Mouse (Mus musculus) spleen, adult 10 weeks (tissue): ENCODE data around the gene Cabp2. TPM values are rescaled to one million over a fixed set of nuclear protein-coding genes. Genes with fewer than 3 reads are reported as not detected.

Source experiments
- polyA plus RNA-seq: library from polyadenylated mRNA; stranded (reverse); fragments of 350-450 nt; fragmentation: Illumina TruSeq; extraction: RNeasy Lipid Tissue Mini Kit (QIAGEN cat#74804); gene quantifications from one replicate; pipeline ENCODE4 v1.2.3, GENCODE M21; 2015; ENCODE audit warnings: low replicate concordance; ENCODE audit not compliant: insufficient read depth

Cabp2 gene
- polyA plus RNA-seq, result not detected

GRCm38 (mm10) chr19:4081394-4081793 lies at the start of gene Cabp2:
TSS of gene Cabp2 (plus strand) at chr19:4081578.

GRCm38 (mm10) chr19:4037788-4038232 lies 43.6 kb upstream of the Cabp2 start, which contains the start of gene Gstp1:
TSS of gene Gstp1 (minus strand) at chr19:4037985.

GRCm38 (mm10) chr19:4045966-4046865 lies 35.2 kb upstream of the Cabp2 start, which contains the start of gene Gstp2:
TSS of gene Gstp2 (minus strand) at chr19:4046023.

GRCm38 (mm10) chr19:4059069-4059740 lies 22.2 kb upstream of the Cabp2 start, which contains the start of gene Gstp3:
TSS of gene Gstp3 (minus strand) at chr19:4059569.

GRCm38 (mm10) chr19:4096642-4097440 lies 15.5 kb downstream of the Cabp2 start, which contains the start of gene Cdk2ap2:
TSS of gene Cdk2ap2 (plus strand) at chr19:4097182.

GRCm38 (mm10) chr19:4099837-4100717 lies 18.7 kb downstream of the Cabp2 start, which contains the start of gene Pitpnm1:
TSS of gene Pitpnm1 (plus strand) at chr19:4099998.

GRCm38 (mm10) chr19:4125741-4126696 lies 44.6 kb downstream of the Cabp2 start, which contains the start of gene Aip:
TSS of gene Aip (minus strand) at chr19:4125858.

Other genes with a start within 250 kb of the Cabp2 start
- 68.8 TPM for gene Chka, start 229.8 kb upstream of the Cabp2 start, polyA plus RNA-seq
- 55.5 TPM for gene Tcirg1, start 174.4 kb upstream of the Cabp2 start, polyA plus RNA-seq
- gene Ndufs8, start 168.8 kb upstream of the Cabp2 start, polyA plus RNA-seq, result 42.9 TPM
- gene Aldh3b1, start 151.8 kb upstream of the Cabp2 start, polyA plus RNA-seq, result 10.8 TPM
- gene Unc93b1, start 146.4 kb upstream of the Cabp2 start, polyA plus RNA-seq, result 210 TPM
- not detected for gene Aldh3b3, start 122.9 kb upstream of the Cabp2 start, polyA plus RNA-seq
- gene Aldh3b2, start 109.2 kb upstream of the Cabp2 start, polyA plus RNA-seq, result not detected
- gene Acy3, start 95.0 kb upstream of the Cabp2 start, polyA plus RNA-seq, result 2.4 TPM
- not detected for gene Tbx10, start 88.8 kb upstream of the Cabp2 start, polyA plus RNA-seq
- gene Nudt8, start 81.0 kb upstream of the Cabp2 start, polyA plus RNA-seq, result 4.0 TPM
- 3.0 TPM for gene Gm49405, start 81.0 kb upstream of the Cabp2 start, polyA plus RNA-seq
- 3.4 TPM for gene Doc2g, start 78.3 kb upstream of the Cabp2 start, polyA plus RNA-seq
- gene Ndufv1, start 68.8 kb upstream of the Cabp2 start, polyA plus RNA-seq, result 41.0 TPM
- 108 TPM for gene Gstp1, start 43.6 kb upstream of the Cabp2 start, polyA plus RNA-seq
- gene Gstp2, start 35.6 kb upstream of the Cabp2 start, polyA plus RNA-seq, result 5.3 TPM
- gene Gstp3, start 22.0 kb upstream of the Cabp2 start, polyA plus RNA-seq, result 9.2 TPM
- 46.1 TPM for gene Cdk2ap2, start 15.6 kb downstream of the Cabp2 start, polyA plus RNA-seq
- 39.9 TPM for gene Pitpnm1, start 18.4 kb downstream of the Cabp2 start, polyA plus RNA-seq
- gene Aip, start 44.3 kb downstream of the Cabp2 start, polyA plus RNA-seq, result 28.1 TPM
- gene Gpr152, start 58.2 kb downstream of the Cabp2 start, polyA plus RNA-seq, result 0.10 TPM
- gene Cabp4, start 62.5 kb downstream of the Cabp2 start, polyA plus RNA-seq, result 6.4 TPM
- 285 TPM for gene Coro1b, start 67.0 kb downstream of the Cabp2 start, polyA plus RNA-seq
- gene Ptprcap, start 72.0 kb downstream of the Cabp2 start, polyA plus RNA-seq, result 73.4 TPM
- gene Rps6kb2, start 81.8 kb downstream of the Cabp2 start, polyA plus RNA-seq, result 27.8 TPM
- gene Carns1, start 93.9 kb downstream of the Cabp2 start, polyA plus RNA-seq, result 35.2 TPM
- 187 TPM for gene Tbc1d10c, start 109.7 kb downstream of the Cabp2 start, polyA plus RNA-seq
- gene Ppp1ca, start 110.5 kb downstream of the Cabp2 start, polyA plus RNA-seq, result 364 TPM
- 41.7 TPM for gene Rad9a, start 120.1 kb downstream of the Cabp2 start, polyA plus RNA-seq
- gene Clcf1, start 132.7 kb downstream of the Cabp2 start, polyA plus RNA-seq, result 57.2 TPM
- not detected for gene AC109138.7, start 132.8 kb downstream of the Cabp2 start, polyA plus RNA-seq
- gene Pold4, start 150.3 kb downstream of the Cabp2 start, polyA plus RNA-seq, result 91.3 TPM
- 18.0 TPM for gene Ssh3, start 187.6 kb downstream of the Cabp2 start, polyA plus RNA-seq
- 3.6 TPM for gene Ankrd13d, start 201.6 kb downstream of the Cabp2 start, polyA plus RNA-seq
- 285 TPM for gene Grk2, start 224.6 kb downstream of the Cabp2 start, polyA plus RNA-seq